Mouse (Mus musculus): ENCODE measurements around the gene Rcn3. TPM values are rescaled to one million over a fixed set of nuclear protein-coding genes. Genes with fewer than 3 reads are reported as not detected.

The Rcn3 gene
- polyA plus RNA-seq, 1 experiment from 2014 or later = 156 TPM

- 93% methylated on average over 38 of the region's 38 CpGs for WGBS
- H3K27me3 ChIP-seq (replicated peaks; ENCODE audit: low read depth, poor library complexity, severe bottlenecking) = no peaks in the 10 kb centered on the region
- peaks cover 82% of the 10 kb centered on the region for H3K36me3 ChIP-seq (replicated peaks)
- H3K4me3 ChIP-seq = peak overlapping the region; percentile 97; the same call in 1 of the 2 replicates
- no peaks in the 10 kb centered on the region for H3K9me3 ChIP-seq
- peaks cover 42% of the 10 kb centered on the region for H3K4me1 ChIP-seq
- DNase-seq (ENCODE audit: low spot score) = no peak
- no peak overlapping the region for H3K27ac ChIP-seq (replicated peaks)
These were observed 43.8 kb downstream of the Rcn3 start for GRCm38 (mm10) chr7:45048001-45048890.

- H3K27me3 ChIP-seq (replicated peaks; ENCODE audit: low read depth, poor library complexity, severe bottlenecking) = no peaks in the 10 kb centered on the region
- peaks cover 42% of the 10 kb centered on the region for H3K4me1 ChIP-seq
- no peak overlapping the region for H3K27ac ChIP-seq (replicated peaks)
- DNase-seq (ENCODE audit: low spot score) = no peak
- H3K36me3 ChIP-seq (replicated peaks) = peaks cover 89% of the 10 kb centered on the region
- WGBS = 97% methylated on average over 14 of the region's 14 CpGs
- peak overlapping the region; percentile 23; the same call in 1 of the 2 replicates for H3K4me3 ChIP-seq
- no peaks in the 10 kb centered on the region for H3K9me3 ChIP-seq
These were observed 44.5 kb downstream of the Rcn3 start for GRCm38 (mm10) chr7:45047491-45047890.

- WGBS = 95% methylated on average over 26 of the region's 26 CpGs
- Histone ChIP-seq H3K36me3 (replicated peaks) (peaks cover 95% of the 10 kb centered on the region), H3K4me3 (peak overlapping the region; percentile 23; the same call in 1 of the 2 replicates), H3K27ac (replicated peaks) (no peak overlapping the region), H3K4me1 (peaks cover 39% of the 10 kb centered on the region), H3K9me3 (no peaks in the 10 kb centered on the region), H3K27me3 (replicated peaks; ENCODE audit: low read depth, poor library complexity, severe bottlenecking) (no peaks in the 10 kb centered on the region)
- no peak for DNase-seq (ENCODE audit: low spot score)
These were observed 45.1 kb downstream of the Rcn3 start for GRCm38 (mm10) chr7:45046853-45047350.

GRCm38 (mm10) chr7:45045741-45046140, 46.3 kb downstream of the Rcn3 start:
- no peaks in the 10 kb centered on the region for H3K27me3 ChIP-seq (replicated peaks; ENCODE audit: low read depth, poor library complexity, severe bottlenecking)
- peak overlapping the region; percentile 25; the same call in 1 of the 2 replicates for H3K4me3 ChIP-seq
- H3K36me3 ChIP-seq (replicated peaks) = peaks cover 100% of the 10 kb centered on the region
- H3K27ac ChIP-seq (replicated peaks) = no peak overlapping the region
- 92% methylated on average over 22 of the region's 22 CpGs for WGBS
- no peak for DNase-seq (ENCODE audit: low spot score)
- H3K4me1 ChIP-seq = peaks cover 27% of the 10 kb centered on the region
- no peaks in the 10 kb centered on the region for H3K9me3 ChIP-seq

- Histone ChIP-seq H3K27ac (replicated peaks) (no peak overlapping the region), H3K4me3 (peak overlapping the region; percentile 6; the same call in 1 of the 2 replicates), H3K4me1 (peaks cover 10% of the 10 kb centered on the region), H3K9me3 (no peaks in the 10 kb centered on the region), H3K27me3 (replicated peaks; ENCODE audit: low read depth, poor library complexity, severe bottlenecking) (no peaks in the 10 kb centered on the region), H3K36me3 (replicated peaks) (peaks cover 100% of the 10 kb centered on the region)
- 95% methylated on average over 14 of the region's 14 CpGs for WGBS
- no peak for DNase-seq (ENCODE audit: low spot score)
These were observed 48.7 kb downstream of the Rcn3 start for GRCm38 (mm10) chr7:45043307-45043706.

- DNase-seq (ENCODE audit: low spot score) = no peak
- H3K4me1 ChIP-seq = no peaks in the 10 kb centered on the region
- no peaks in the 10 kb centered on the region for H3K9me3 ChIP-seq
- H3K27me3 ChIP-seq (replicated peaks; ENCODE audit: low read depth, poor library complexity, severe bottlenecking) = no peaks in the 10 kb centered on the region
- no peak overlapping the region for H3K27ac ChIP-seq (replicated peaks)
- peaks cover 100% of the 10 kb centered on the region for H3K36me3 ChIP-seq (replicated peaks)
- no peak overlapping the region for H3K4me3 ChIP-seq
- 93% methylated on average over 9 of the region's 9 CpGs for WGBS
These were observed 51.2 kb downstream of the Rcn3 start for GRCm38 (mm10) chr7:45040851-45041250.

GRCm38 (mm10) chr7:45038411-45038810, 53.6 kb downstream of the Rcn3 start:
- no peaks in the 10 kb centered on the region for H3K27me3 ChIP-seq (replicated peaks; ENCODE audit: low read depth, poor library complexity, severe bottlenecking)
- peaks cover 100% of the 10 kb centered on the region for H3K36me3 ChIP-seq (replicated peaks)

GRCm38 (mm10) chr7:45037720-45038361, 54.2 kb downstream of the Rcn3 start:
- H3K4me1 ChIP-seq = no peaks in the 10 kb centered on the region
- 0 out of 2 replicates have a peak overlapping the region, but pooled peaks have one; percentile 21 for H3K4me3 ChIP-seq
- H3K36me3 ChIP-seq (replicated peaks) = peaks cover 100% of the 10 kb centered on the region
- H3K9me3 ChIP-seq = no peaks in the 10 kb centered on the region
- no peak overlapping the region for H3K27ac ChIP-seq (replicated peaks)
- peak; percentile 65 for DNase-seq (ENCODE audit: low spot score)
- whole genome bisulfite sequencing = 73% methylated on average over 7 of the region's 7 CpGs
- no peaks in the 10 kb centered on the region for H3K27me3 ChIP-seq (replicated peaks; ENCODE audit: low read depth, poor library complexity, severe bottlenecking)

More at GRCm38 (mm10) chr7:45038411-45038810, 53.6 kb downstream of the Rcn3 start:
- Histone ChIP-seq H3K27ac (replicated peaks) (no peak overlapping the region), H3K9me3 (no peaks in the 10 kb centered on the region), H3K4me3 (no peak overlapping the region), H3K4me1 (no peaks in the 10 kb centered on the region)
- WGBS = 94% methylated on average over 9 of the region's 9 CpGs
- no peak for DNase-seq (ENCODE audit: low spot score)

GRCm38 (mm10) chr7:45036702-45037101, 55.3 kb downstream of the Rcn3 start:
- Histone ChIP-seq H3K9me3 (no peaks in the 10 kb centered on the region), H3K4me1 (no peaks in the 10 kb centered on the region), H3K27ac (replicated peaks) (no peak overlapping the region), H3K4me3 (no peak overlapping the region), H3K27me3 (replicated peaks; ENCODE audit: low read depth, poor library complexity, severe bottlenecking) (no peaks in the 10 kb centered on the region), H3K36me3 (replicated peaks) (peaks cover 100% of the 10 kb centered on the region)
- 87% methylated on average over 11 of the region's 11 CpGs for WGBS
- no peak for DNase-seq (ENCODE audit: low spot score)

GRCm38 (mm10) chr7:45035631-45036030, 56.4 kb downstream of the Rcn3 start:
- 87% methylated on average over 3 of the region's 3 CpGs for WGBS

GRCm38 (mm10) chr7:45033722-45034359, 58.2 kb downstream of the Rcn3 start:
- Histone ChIP-seq H3K27me3 (replicated peaks; ENCODE audit: low read depth, poor library complexity, severe bottlenecking) (no peaks in the 10 kb centered on the region), H3K36me3 (replicated peaks) (peaks cover 100% of the 10 kb centered on the region), H3K27ac (replicated peaks) (no peak overlapping the region), H3K9me3 (no peaks in the 10 kb centered on the region), H3K4me3 (no peak overlapping the region), H3K4me1 (no peaks in the 10 kb centered on the region)
- no peak for DNase-seq (ENCODE audit: low spot score)
- WGBS = 95% methylated on average over 19 of the region's 19 CpGs

More at GRCm38 (mm10) chr7:45035631-45036030, 56.4 kb downstream of the Rcn3 start:
- H3K4me1 ChIP-seq = no peaks in the 10 kb centered on the region
- H3K4me3 ChIP-seq = no peak overlapping the region
- DNase-seq (ENCODE audit: low spot score) = no peak
- no peaks in the 10 kb centered on the region for H3K9me3 ChIP-seq
- no peak overlapping the region for H3K27ac ChIP-seq (replicated peaks)
- peaks cover 100% of the 10 kb centered on the region for H3K36me3 ChIP-seq (replicated peaks)
- no peaks in the 10 kb centered on the region for H3K27me3 ChIP-seq (replicated peaks; ENCODE audit: low read depth, poor library complexity, severe bottlenecking)
